Comparison of ENCODE assay signal across 23 mouse cellular contexts in the genomic region with DNA sequence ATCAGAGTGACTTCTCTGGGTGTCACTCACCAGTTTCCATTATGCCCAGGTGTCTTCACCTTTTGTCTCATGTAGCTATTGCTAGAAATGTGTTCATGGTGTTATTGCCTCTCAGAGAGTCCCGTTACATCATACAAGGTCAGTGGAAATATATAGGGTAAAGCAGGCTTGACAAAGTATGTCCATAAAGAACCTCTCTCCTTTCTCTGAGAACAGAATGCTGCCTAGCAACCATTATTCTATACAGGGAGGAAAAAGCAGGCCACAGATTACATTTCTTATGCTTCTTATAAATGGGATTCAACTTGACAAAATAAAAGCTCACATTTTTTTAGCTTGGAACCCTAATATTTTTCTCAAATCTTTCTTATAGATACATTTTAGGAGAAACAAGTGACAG.
"Had no signal": no experiment of that assay in that cellular context is flagged by ENCODE, and none has a peak within 500 bp of the region (broad histone marks: within the 10 kb centered on the region; RNA-seq: fewer than 3 reads in every experiment).

No protein-coding gene starts in this region.

- H3K27me3 ChIP-seq: heart, embryonic 13.5 days; heart, embryonic 15.5 days; kidney, embryonic 15.5 days; limb, embryonic 13.5 days; limb, embryonic 15.5 days; liver, embryonic 12.5 days had no signal

- H3K4me1 ChIP-seq: heart, embryonic 13.5 days; heart, embryonic 15.5 days; kidney, embryonic 15.5 days; limb, embryonic 15.5 days; liver, embryonic 12.5 days had no signal

- H3K36me3 ChIP-seq: heart, embryonic 13.5 days; heart, embryonic 15.5 days; kidney, embryonic 15.5 days; limb, embryonic 13.5 days; limb, embryonic 15.5 days; liver, embryonic 12.5 days had no signal

- H3K9me3 ChIP-seq: heart, embryonic 13.5 days; heart, embryonic 15.5 days; kidney, embryonic 15.5 days; limb, embryonic 13.5 days; limb, embryonic 15.5 days; liver, embryonic 12.5 days had no signal

- DNase-seq: gastrocnemius, postnatal 14 days; heart, adult 18-20 months; heart, postnatal 14 days; heart, postnatal 36 days; kidney, adult 11 months; kidney, adult 2 months; kidney, adult 9 months; kidney, postnatal 14 days; kidney, postnatal 36 days; layer of hippocampus, adult 9-11 months; layer of hippocampus, postnatal 36 days; left cerebral cortex, postnatal 4 days had no signal

- H3K9ac ChIP-seq: heart, embryonic 13.5 days; heart, embryonic 15.5 days; hindbrain, embryonic 14.5 days; kidney, embryonic 15.5 days; limb, embryonic 13.5 days; limb, embryonic 15.5 days; liver, embryonic 12.5 days had no signal

- ATAC-seq: hindbrain, postnatal 0 days; intestine, embryonic 16.5 days; liver, embryonic 12.5 days had no signal

- H3K4me2 ChIP-seq: heart, embryonic 11.5 days; heart, embryonic 13.5 days; heart, embryonic 15.5 days; hindbrain, embryonic 14.5 days; kidney, embryonic 15.5 days; limb, embryonic 13.5 days; limb, embryonic 15.5 days; liver, embryonic 12.5 days had no signal

- H3K27ac ChIP-seq: heart, embryonic 13.5 days; heart, embryonic 15.5 days; hindbrain, embryonic 14.5 days; hindbrain, postnatal 0 days; kidney, embryonic 15.5 days; kidney, postnatal 0 days; limb, embryonic 13.5 days; limb, embryonic 15.5 days; liver, embryonic 12.5 days had no signal

- H3K4me3 ChIP-seq: heart, embryonic 13.5 days; heart, embryonic 15.5 days; kidney, embryonic 15.5 days; limb, embryonic 13.5 days; limb, embryonic 15.5 days; liver, embryonic 12.5 days had no signal
